Mouse (Mus musculus): ENCODE data around the gene Stxbp2.
A peak's percentile ranks its signal among the peaks of the same experiment; 100 is the strongest.

Stxbp2 gene

GRCm38 (mm10) chr8:3631478-3631875 lies 722 bp downstream of the Stxbp2 start:
- peak in 1 of 2 experiments; percentile 25 for DNase-seq (ENCODE audit: low spot score in 2 of 2)

GRCm38 (mm10) chr8:3645804-3646203 lies 15.0 kb downstream of the Stxbp2 start:
- peak; percentile 25 to 37 for DNase-seq (ENCODE audit: low spot score in 2 of 2)

GRCm38 (mm10) chr8:3646824-3647531 lies 16.2 kb downstream of the Stxbp2 start:
- DNase-seq (ENCODE audit: low spot score in 2 of 2): no peak

- no peak for DNase-seq (ENCODE audit: low spot score in 2 of 2)
Observed at GRCm38 (mm10) chr8:3647561-3647960, 16.8 kb downstream of the Stxbp2 start.

- no peak for DNase-seq (ENCODE audit: low spot score in 2 of 2)
Observed at GRCm38 (mm10) chr8:3648268-3648667, 17.5 kb downstream of the Stxbp2 start.

GRCm38 (mm10) chr8:3648990-3649389 lies 18.2 kb downstream of the Stxbp2 start:
- no peak for DNase-seq (ENCODE audit: low spot score in 2 of 2)

GRCm38 (mm10) chr8:3652845-3653244 lies 22.1 kb downstream of the Stxbp2 start:
- DNase-seq (ENCODE audit: low spot score in 2 of 2): no peak

GRCm38 (mm10) chr8:3654726-3655508 lies 24.2 kb downstream of the Stxbp2 start:
- no peak for DNase-seq (ENCODE audit: low spot score in 2 of 2)

- no peak for DNase-seq (ENCODE audit: low spot score in 2 of 2)
Observed at GRCm38 (mm10) chr8:3655526-3655925, 24.8 kb downstream of the Stxbp2 start, which contains the start of gene Retn. Gene Retn (plus strand): TSS chr8:3655770.

GRCm38 (mm10) chr8:3656725-3657381 lies 26.1 kb downstream of the Stxbp2 start:
- DNase-seq (ENCODE audit: low spot score in 2 of 2): no peak

GRCm38 (mm10) chr8:3660889-3661288 lies 30.1 kb downstream of the Stxbp2 start:
- no peak for DNase-seq (ENCODE audit: low spot score in 2 of 2)

GRCm38 (mm10) chr8:3664405-3664804 lies 33.6 kb downstream of the Stxbp2 start:
- no peak for DNase-seq (ENCODE audit: low spot score in 2 of 2)

GRCm38 (mm10) chr8:3665507-3665906 lies 34.8 kb downstream of the Stxbp2 start, which contains the start of gene Mcemp1:
Gene Mcemp1 (plus strand): TSS chr8:3665754.
- no peak for DNase-seq (ENCODE audit: low spot score in 2 of 2)

GRCm38 (mm10) chr8:3670388-3670787 lies 39.6 kb downstream of the Stxbp2 start:
- peak in 1 of 2 experiments; percentile 11 for DNase-seq (ENCODE audit: low spot score in 2 of 2)

- DNase-seq (ENCODE audit: low spot score in 2 of 2): peak; percentile 72 to 76
Observed at GRCm38 (mm10) chr8:3671980-3672491, 41.3 kb downstream of the Stxbp2 start, which contains the start of gene Fcor. Gene Fcor (minus strand): TSS chr8:3672362.

GRCm38 (mm10) chr8:3674671-3675070 lies 43.9 kb downstream of the Stxbp2 start:
- no peak for DNase-seq (ENCODE audit: low spot score in 2 of 2)

- peak; percentile 86 to 91 for DNase-seq (ENCODE audit: low spot score in 2 of 2)
Observed at GRCm38 (mm10) chr8:3676131-3676992, 45.6 kb downstream of the Stxbp2 start, which contains the start of gene Trappc5. Gene Trappc5 (plus strand): TSS chr8:3676299.

- no peak for DNase-seq (ENCODE audit: low spot score in 2 of 2)
Observed at GRCm38 (mm10) chr8:3676993-3677579, 46.3 kb downstream of the Stxbp2 start.

GRCm38 (mm10) chr8:3678831-3679230 lies 48.1 kb downstream of the Stxbp2 start:
- no peak for DNase-seq (ENCODE audit: low spot score in 2 of 2)

- no peak for DNase-seq (ENCODE audit: low spot score in 2 of 2)
Observed at GRCm38 (mm10) chr8:3679236-3679635, 48.5 kb downstream of the Stxbp2 start.

GRCm38 (mm10) chr8:3679656-3680055 lies 48.9 kb downstream of the Stxbp2 start:
- no peak for DNase-seq (ENCODE audit: low spot score in 2 of 2)

All from urinary bladder, adult 18-20 months (tissue).